Mouse (Mus musculus): Measurements from ENCODE around the gene Ggct. TPM values are rescaled to one million over a fixed set of nuclear protein-coding genes. Genes with fewer than 3 reads are reported as not detected.

Ggct gene
- total RNA-seq, 2 experiments from 2014 or later, result 21.8 to 26.1 TPM

GRCm38 (mm10) chr6:55001320-55001719 lies 8.6 kb upstream of the Ggct start:
- intact Hi-C loops (cut with DNase I), result no loop called here
- no peak for DNase-seq (ENCODE audit: low spot score)

- no peak for DNase-seq (ENCODE audit: low spot score)
- intact Hi-C loops (cut with DNase I), result no loop called here
Measured at GRCm38 (mm10) chr6:54997726-54998125, 5.0 kb upstream of the Ggct start.

- intact Hi-C loops (cut with DNase I), result no loop called here
- DNase-seq (ENCODE audit: low spot score), result no peak
Measured at GRCm38 (mm10) chr6:54996361-54996760, 3.6 kb upstream of the Ggct start.

DNA sequence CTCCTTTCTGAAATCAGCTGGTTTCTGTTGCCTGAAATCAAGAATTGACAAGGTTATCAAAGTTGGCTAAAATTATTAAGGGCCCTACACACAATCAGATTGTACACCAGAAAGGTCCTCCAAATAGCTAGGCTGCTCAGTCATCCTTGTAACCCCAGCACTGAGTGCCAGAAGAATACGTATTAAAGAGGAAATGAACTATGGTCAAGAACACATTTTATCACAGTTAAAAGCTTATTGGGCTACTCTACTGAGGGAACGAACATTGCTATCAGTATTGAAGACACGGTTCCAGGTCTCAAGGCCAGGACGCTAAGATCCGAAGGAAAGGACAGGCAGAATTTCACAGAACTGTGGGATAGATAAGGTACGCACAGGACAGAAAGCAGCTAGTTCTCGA lies 609 bp downstream of the Ggct start:
- intact Hi-C loops (cut with DNase I), result loop anchor here (1.0 to 5.0 kb wide), 4 partner anchors 18 to 285 kb away; no protein-coding TSS in a partner anchor
- DNase-seq (ENCODE audit: low spot score), result no peak

GRCm38 (mm10) chr6:54991189-54991588 lies 1.6 kb downstream of the Ggct start:
- intact Hi-C loops (cut with DNase I), result loop anchor here (5.0 kb wide), 2 partner anchors 179 to 284 kb away; no protein-coding TSS in a partner anchor
- no peak for DNase-seq (ENCODE audit: low spot score)

DNA sequence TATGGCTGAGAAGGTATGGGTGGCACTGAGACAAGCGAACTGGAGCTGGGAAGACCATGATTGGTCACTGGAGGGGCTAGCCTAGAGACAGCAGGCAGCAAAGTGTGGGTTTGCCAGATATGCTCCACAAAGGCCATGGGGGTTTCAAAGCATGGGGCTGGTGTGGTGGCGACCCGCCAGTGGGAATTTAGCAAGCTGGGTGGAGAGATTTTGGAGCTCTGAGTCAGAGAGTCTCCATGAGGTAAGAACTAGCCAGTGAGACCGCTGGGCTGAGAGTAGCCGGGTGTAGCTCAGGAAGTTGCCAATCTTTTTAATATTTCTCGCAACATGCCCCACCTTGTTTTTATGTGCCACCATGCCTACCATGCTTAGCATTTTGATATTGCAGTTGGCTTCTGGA lies 4.6 kb downstream of the Ggct start:
- no peak for DNase-seq (ENCODE audit: low spot score)
- intact Hi-C loops (cut with DNase I), result no loop called here

DNA sequence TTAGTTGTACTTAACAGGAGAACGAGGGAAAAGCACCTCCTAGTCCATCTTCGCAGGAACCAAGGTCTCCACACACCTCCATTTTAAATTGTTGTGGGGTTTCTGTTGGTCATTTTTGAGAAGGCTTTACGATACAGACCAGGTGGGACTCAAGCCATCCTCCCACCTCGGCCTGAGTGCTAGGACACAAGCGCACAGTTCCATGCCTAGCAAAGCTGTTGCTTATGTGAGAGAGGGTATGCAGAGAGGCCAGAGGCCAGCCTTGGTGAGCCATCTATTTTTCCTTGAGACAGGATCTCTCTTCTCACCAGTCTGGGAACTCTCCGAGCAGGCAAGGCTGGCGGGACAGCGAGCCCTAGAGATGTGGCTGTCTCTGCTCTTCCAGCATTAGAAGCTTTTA lies 8.7 kb downstream of the Ggct start:
- intact Hi-C loops (cut with DNase I), result no loop called here
- DNase-seq (ENCODE audit: low spot score), result no peak

GRCm38 (mm10) chr6:54983526-54984050 lies 9.2 kb downstream of the Ggct start:
- no peak for DNase-seq (ENCODE audit: low spot score)
- intact Hi-C loops (cut with DNase I), result no loop called here

DNA sequence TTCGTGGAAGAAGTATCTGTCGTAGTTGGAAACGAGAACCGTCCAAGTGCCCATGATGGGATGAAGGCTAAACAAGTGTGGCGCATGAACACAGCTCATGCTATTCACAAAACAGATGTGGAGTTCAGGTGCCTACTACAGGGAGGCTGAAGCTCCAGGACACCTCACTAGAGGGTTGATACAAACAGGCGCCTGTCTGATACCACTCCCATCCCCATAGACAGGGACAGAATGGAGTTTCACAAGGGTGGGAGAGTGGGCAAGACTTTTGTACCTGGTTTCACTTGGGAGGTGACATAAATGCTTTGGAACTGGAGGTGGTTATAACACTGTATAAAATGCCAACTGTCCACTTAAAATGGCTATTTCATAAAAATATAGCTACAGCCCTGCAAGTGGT lies 13.3 kb downstream of the Ggct start:
- intact Hi-C loops (cut with DNase I), result loop anchor here (10.0 kb wide), 1 partner anchor 385 kb away; the partner anchor contains the start of genes Fkbp14 and Plekha8
- no peak for DNase-seq (ENCODE audit: low spot score)

DNA sequence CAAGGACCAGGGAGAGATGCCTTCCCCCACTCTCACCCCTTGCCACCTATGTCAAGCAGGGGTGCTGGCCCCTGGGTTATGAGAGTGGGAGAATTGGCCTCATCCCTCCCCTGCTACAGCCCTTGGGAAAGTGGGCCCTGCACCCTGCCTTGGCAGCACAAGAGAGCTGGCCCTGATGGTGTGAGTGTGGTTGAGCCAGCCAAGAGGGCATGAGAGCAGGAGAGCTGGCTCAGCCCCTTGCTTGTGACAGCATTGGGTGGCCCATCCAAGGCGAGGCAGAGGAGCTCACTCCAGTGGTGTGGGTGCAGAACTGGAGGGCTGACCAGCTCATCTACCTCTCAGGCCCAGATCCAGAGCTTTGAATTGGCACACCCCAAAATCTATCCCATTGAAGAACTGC lies 17.1 kb downstream of the Ggct start:
- no peak for DNase-seq (ENCODE audit: low spot score)
- intact Hi-C loops (cut with DNase I), result loop anchor here (10.0 kb wide), 1 partner anchor 381 kb away; the partner anchor contains the start of genes Fkbp14 and Plekha8

DNA sequence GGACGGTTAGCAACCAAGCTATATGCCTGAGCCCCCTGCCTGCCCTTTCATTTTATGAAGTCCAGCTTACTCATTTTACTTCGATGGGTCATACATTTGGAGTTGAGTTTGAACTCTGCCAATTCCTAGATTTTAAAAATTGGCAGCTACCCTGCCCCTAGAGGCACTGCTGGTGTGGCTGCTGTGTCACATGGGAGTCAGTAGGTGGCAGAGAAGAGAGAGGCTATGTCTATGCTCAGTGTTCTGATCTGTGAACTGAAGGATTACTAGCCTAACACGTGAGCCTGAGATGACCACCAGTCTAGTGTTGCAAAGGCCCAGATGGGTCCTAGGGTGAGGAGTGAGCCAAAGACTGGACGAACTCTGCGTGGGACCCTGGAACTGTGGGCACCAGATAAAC lies 18.2 kb downstream of the Ggct start:
- DNase-seq (ENCODE audit: low spot score), result no peak
- intact Hi-C loops (cut with DNase I), result loop anchor here (1.0 to 10.0 kb wide), 4 partner anchors 18 to 380 kb away; partner anchors contain the start of genes Fkbp14, Ggct, Plekha8 and Znrf2

DNA sequence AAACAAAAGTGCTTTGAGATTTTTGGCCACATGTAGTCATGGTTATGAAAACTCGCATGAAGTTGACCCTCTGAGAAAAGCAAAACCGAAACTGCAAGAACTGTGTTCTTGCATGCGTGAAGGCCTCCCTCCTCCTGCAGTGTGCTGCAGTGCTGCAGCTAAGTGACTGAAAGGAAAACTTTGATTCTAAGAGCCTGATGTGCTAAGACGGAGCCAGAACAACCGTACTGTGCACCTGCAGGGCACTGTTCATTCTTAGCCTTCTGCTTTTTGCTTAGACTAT lies 19.9 kb downstream of the Ggct start:
- intact Hi-C loops (cut with DNase I), result loop anchor here (2.0 to 10.0 kb wide), 4 partner anchors 34 to 378 kb away; partner anchors contain the start of genes Fkbp14, Plekha8 and Znrf2
- DNase-seq (ENCODE audit: low spot score), result no peak

GRCm38 (mm10) chr6:54972111-54972928 lies 20.4 kb downstream of the Ggct start, which contains the start of gene Nod1:
Gene Nod1, minus strand, starts transcription at chr6:54972612.
- intact Hi-C loops (cut with DNase I), result loop anchor here (2.0 to 10.0 kb wide), 4 partner anchors 34 to 378 kb away; partner anchors contain the start of genes Fkbp14, Plekha8 and Znrf2
- peak; percentile 84 for DNase-seq (ENCODE audit: low spot score)

DNA sequence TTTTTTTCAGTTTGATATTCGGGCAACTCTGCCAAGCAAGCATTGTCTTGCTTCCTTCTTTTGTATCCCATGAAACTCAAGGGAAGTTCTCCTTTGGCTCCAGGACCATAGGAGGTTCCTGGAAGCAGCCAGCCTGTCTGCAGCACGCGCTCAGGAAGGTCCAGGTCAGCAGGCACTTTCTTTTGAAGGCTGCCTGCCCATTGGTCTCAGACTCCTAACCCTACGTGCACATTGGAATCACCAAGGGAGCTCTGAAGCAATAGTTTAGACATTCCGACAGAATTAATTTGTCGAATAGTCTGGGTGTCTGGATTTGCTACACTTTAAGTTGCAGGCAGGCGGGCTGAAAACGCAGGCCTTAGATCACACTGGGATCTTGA lies 21.0 kb downstream of the Ggct start:
- intact Hi-C loops (cut with DNase I), result loop anchor here (2.0 to 10.0 kb wide), 4 partner anchors 33 to 377 kb away; partner anchors contain the start of genes Fkbp14, Plekha8 and Znrf2
- DNase-seq (ENCODE audit: low spot score), result no peak

GRCm38 (mm10) chr6:54970506-54970905 lies 22.2 kb downstream of the Ggct start:
- no peak for DNase-seq (ENCODE audit: low spot score)
- intact Hi-C loops (cut with DNase I), result loop anchor here (5.0 to 10.0 kb wide), 3 partner anchors 53 to 376 kb away; partner anchors contain the start of genes Fkbp14, Plekha8 and Znrf2

- intact Hi-C loops (cut with DNase I), result loop anchor here (5.0 to 10.0 kb wide), 3 partner anchors 52 to 375 kb away; partner anchors contain the start of genes Fkbp14, Plekha8 and Znrf2
- no peak for DNase-seq (ENCODE audit: low spot score)
Measured at GRCm38 (mm10) chr6:54969801-54970200, 22.9 kb downstream of the Ggct start.

DNA sequence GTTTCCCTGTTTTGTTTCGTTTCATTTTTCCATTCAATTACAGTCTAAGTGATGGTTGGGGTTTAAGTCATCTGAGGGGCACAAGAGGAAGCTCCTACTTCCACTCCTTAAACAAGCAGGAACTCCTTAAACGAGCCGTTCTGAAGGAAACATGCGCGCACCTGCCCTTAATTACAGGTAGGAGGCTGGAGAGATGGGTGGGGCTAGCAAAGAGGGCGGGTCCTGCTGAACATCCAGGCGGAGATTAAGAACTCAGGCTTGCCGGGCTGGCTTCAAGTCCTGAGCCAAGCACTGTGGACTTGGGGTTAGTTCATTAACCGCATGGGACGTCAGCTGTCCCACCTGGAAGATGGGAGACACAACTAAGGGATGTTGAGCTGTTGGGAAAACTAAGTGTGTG lies 25.2 kb downstream of the Ggct start:
- intact Hi-C loops (cut with DNase I), result no loop called here
- no peak for DNase-seq (ENCODE audit: low spot score)

- DNase-seq (ENCODE audit: low spot score), result no peak
- intact Hi-C loops (cut with DNase I), result no loop called here
Measured at GRCm38 (mm10) chr6:54965234-54965633, 27.5 kb downstream of the Ggct start.

GRCm38 (mm10) chr6:54964755-54965154 lies 28.0 kb downstream of the Ggct start:
- no peak for DNase-seq (ENCODE audit: low spot score)
- intact Hi-C loops (cut with DNase I), result no loop called here

DNA sequence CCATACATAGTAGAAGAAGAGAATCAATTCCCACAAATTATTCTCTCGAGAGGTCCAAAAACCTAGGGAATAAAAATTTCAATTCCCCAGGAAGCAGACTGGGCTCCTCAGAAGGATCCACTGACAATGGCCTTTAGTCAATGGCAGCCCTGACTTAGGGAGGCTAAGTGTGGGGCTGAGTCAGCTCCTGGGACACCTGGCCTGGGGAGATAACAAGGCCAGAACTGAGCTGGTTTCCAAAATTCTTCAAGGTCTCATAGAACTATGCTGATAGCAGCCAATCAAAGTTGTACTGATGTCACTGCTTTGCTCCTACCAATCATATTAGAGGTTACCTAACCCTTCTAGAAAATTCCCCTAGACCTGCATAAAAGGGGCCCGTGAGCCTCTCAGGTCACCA lies 29.2 kb downstream of the Ggct start:
- intact Hi-C loops (cut with DNase I), result no loop called here
- no peak for DNase-seq (ENCODE audit: low spot score)

DNA sequence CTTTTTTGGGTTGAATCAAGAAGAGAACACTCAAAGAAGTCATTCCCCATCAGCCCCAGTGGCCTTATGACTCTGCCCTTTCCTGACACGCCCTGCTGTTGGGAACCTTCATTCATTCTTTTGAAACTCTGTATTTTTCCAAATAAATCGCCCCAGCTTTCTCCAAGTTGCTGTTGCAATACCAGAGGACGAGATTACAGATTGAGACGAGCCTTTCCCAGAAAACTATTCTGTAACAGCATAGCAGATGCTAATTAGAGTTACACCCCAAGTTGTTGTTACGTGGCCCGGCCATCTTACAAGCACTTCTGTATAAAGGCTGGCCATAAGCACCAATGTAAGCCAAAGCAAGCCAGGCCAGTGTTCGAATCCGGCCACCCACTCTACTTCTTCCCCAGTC lies 35.1 kb downstream of the Ggct start:
- DNase-seq (ENCODE audit: low spot score), result no peak
- intact Hi-C loops (cut with DNase I), result no loop called here

Data from heart, postnatal 25 days (tissue).